Mouse (Mus musculus) bone marrow, adult 2 months (tissue): ENCODE results near the gene Mblac1.

Experiments
- CTCF ChIP-seq: fragments of 200-500 bp; IDR thresholded peaks from 2 replicates; pipeline ENCODE4 v1.5.1; 2011; ENCODE audit warnings: low read length, control low read depth; ENCODE audit not compliant: control insufficient read depth, insufficient read depth
- POLR2A ChIP-seq: fragments of 200-500 bp; IDR thresholded peaks from 2 replicates; pipeline ENCODE4 v1.6.1; 2011; ENCODE audit warnings: low read depth, mild to moderate bottlenecking, control low read depth, low read length, borderline replicate concordance; ENCODE audit not compliant: control insufficient read depth

DNA sequence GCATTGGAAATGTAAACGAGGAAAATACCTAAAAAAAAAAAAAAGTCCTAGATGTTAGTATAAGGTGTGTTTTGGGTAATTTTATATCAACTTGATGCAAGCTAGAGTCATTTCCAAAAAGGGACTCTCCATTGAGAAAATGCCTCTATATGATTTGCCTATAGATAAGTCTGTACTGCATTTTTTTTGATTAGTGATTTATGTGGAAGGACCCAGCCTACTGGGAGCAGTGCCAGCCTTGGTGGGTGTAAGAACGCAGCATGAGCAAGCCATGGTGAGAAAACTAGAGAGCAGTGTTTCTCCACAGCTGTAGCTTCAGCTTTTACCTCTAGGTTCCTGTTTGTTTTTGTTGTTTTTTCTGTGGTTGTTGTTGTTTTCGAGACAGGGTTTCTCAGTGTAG is 29.2 kb downstream of the Mblac1 start:
- TF ChIP-seq POLR2A (no peak), CTCF (no peak)
